Mouse (Mus musculus) E14TG2a.4 (cell line): Measurements from ENCODE around the gene Zfp319.

Experiments used
- CTCF ChIP-seq: conservative IDR thresholded peaks from 2 replicates; pipeline ENCODE4 v1.5.1; 2014; ENCODE audit warnings: low read length
- NANOG ChIP-seq: IDR thresholded peaks from 2 replicates; pipeline ENCODE4 v1.6.1; 2014; ENCODE audit warnings: borderline replicate concordance, low read length, mixed read lengths
- POU5F1 ChIP-seq: IDR thresholded peaks from 2 replicates; pipeline ENCODE4 v1.6.1; 2014; ENCODE audit warnings: low read length, borderline replicate concordance

GRCm38 (mm10) chr8:95323201-95323600 lies 8.5 kb downstream of the Zfp319 start:
- no peak for TF ChIP-seq CTCF
- no peak for TF ChIP-seq NANOG
- TF ChIP-seq POU5F1 = no peak
